Mouse (Mus musculus): ENCODE measurements around the gene Grwd1. TPM values are rescaled to one million over a fixed set of nuclear protein-coding genes. Genes with fewer than 3 reads are reported as not detected.

Grwd1 gene
- polyA plus RNA-seq, 1 experiment from 2014 or later: 67.9 TPM

DNA sequence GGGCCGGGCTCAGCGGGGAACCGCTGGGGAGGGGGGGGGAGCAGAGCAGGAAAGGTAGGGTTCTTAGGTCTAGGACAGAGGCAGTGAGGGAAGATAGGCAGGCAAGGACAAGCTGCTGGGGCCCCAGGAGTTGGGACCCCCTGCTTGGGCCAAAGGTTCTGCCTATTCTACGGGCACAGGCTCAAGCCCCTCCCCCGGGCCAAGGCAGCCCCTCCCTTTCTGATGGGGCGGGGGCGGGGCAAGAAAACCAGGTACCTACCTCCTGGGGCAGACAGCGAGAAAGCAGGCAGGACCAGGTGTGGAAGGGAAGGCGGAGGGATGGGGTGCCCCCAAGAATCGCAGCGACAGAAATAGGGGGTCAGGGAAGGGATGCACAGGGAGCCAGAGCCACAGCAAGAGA is 22.3 kb downstream of the Grwd1 start:
- WGBS: 37% methylated on average over 9 of the region's 11 CpGs

DNA sequence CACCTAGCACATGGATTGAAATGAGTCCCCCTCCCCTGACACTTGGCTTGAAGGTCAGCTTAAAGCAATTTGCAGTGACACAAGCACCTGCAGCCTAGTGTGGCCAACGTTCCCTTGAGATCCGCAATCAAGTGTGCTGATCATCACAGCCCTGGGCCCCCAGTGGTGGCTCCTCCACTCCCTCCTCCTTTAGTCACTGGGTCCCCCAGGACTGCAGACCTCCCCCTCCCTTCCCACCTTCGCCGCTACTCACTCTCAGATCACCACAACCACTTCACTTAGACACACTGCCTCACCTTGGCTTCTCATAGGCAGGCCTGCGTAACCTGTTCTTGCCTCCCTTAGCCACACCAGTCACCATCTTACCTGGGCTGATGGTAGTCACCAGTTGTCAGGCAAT is 24.8 kb downstream of the Grwd1 start:
- Histone ChIP-seq H3K27ac (ENCODE audit: low read depth, low read length) (no peak overlapping the region), H3K4me3 (ENCODE audit: low read depth, low read length) (no peak overlapping the region), H3K4me1 (ENCODE audit: control insufficient read depth, insufficient read depth, low read length) (no peaks in the 10 kb centered on the region; the same call in 1 of the 2 replicates), H3K27me3 (ENCODE audit: control insufficient read depth, insufficient read depth, low read length) (no peaks in the 10 kb centered on the region), H3K36me3 (ENCODE audit: control insufficient read depth, insufficient read depth, low read length) (peaks cover 36% of the 10 kb centered on the region), H3K4me2 (no peak overlapping the region), H3K9me3 (ENCODE audit: control insufficient read depth, low read length) (no peaks in the 10 kb centered on the region), H3K9ac (ENCODE audit: low read length) (no peak overlapping the region)
- WGBS: 73% methylated on average over 5 of the region's 5 CpGs
- DNase-seq (ENCODE audit: low spot score, missing footprints): peak; percentile 88
- no peak for ATAC-seq (ENCODE audit: low FRiP score)

More for the DNA sequence above, 22.3 kb downstream of the Grwd1 start:
- DNase-seq (ENCODE audit: low spot score, missing footprints) (no peak), ATAC-seq (ENCODE audit: low FRiP score) (no peak)
- peaks cover 51% of the 10 kb centered on the region for H3K36me3 ChIP-seq (ENCODE audit: control insufficient read depth, insufficient read depth, low read length)
- H3K4me3 ChIP-seq (ENCODE audit: low read depth, low read length): no peak overlapping the region
- no peak overlapping the region for H3K9ac ChIP-seq (ENCODE audit: low read length)
- H3K9me3 ChIP-seq (ENCODE audit: control insufficient read depth, low read length): no peaks in the 10 kb centered on the region
- H3K4me2 ChIP-seq: no peak overlapping the region
- no peak overlapping the region for H3K27ac ChIP-seq (ENCODE audit: low read depth, low read length)
- peaks cover 12% of the 10 kb centered on the region for H3K4me1 ChIP-seq (ENCODE audit: control insufficient read depth, insufficient read depth, low read length)
- no peaks in the 10 kb centered on the region for H3K27me3 ChIP-seq (ENCODE audit: control insufficient read depth, insufficient read depth, low read length)

DNA sequence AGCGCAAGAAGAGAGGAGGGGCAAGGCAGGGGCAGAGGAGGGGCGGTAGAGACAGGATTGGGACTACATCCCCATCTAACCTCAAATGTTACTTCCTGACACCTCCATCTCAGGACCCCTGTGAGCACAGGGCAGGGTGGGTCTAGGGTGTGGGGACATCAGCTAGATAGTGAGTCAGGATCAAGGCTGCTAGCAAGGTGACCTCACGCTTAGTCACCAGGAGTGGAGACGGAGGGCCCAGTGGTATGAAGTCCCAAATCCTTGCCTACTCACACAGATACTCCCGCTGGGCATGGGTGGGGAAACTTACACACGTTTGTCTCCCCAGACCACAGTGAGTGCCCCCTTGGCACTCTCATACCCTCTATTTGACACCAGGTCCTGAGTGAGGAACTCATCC is 28.2 kb downstream of the Grwd1 start:
- WGBS: 95% methylated on average over 6 of the region's 6 CpGs
- Histone ChIP-seq H3K4me3 (ENCODE audit: low read depth, low read length) (no peak overlapping the region), H3K27ac (ENCODE audit: low read depth, low read length) (no peak overlapping the region), H3K27me3 (ENCODE audit: control insufficient read depth, insufficient read depth, low read length) (peaks cover 14% of the 10 kb centered on the region), H3K4me1 (ENCODE audit: control insufficient read depth, insufficient read depth, low read length) (peaks cover 16% of the 10 kb centered on the region), H3K9me3 (ENCODE audit: control insufficient read depth, low read length) (no peaks in the 10 kb centered on the region), H3K36me3 (ENCODE audit: control insufficient read depth, insufficient read depth, low read length) (peaks cover 5% of the 10 kb centered on the region), H3K9ac (ENCODE audit: low read length) (no peak overlapping the region), H3K4me2 (no peak overlapping the region)
- no peak for ATAC-seq (ENCODE audit: low FRiP score)
- no peak for DNase-seq (ENCODE audit: low spot score, missing footprints)

DNA sequence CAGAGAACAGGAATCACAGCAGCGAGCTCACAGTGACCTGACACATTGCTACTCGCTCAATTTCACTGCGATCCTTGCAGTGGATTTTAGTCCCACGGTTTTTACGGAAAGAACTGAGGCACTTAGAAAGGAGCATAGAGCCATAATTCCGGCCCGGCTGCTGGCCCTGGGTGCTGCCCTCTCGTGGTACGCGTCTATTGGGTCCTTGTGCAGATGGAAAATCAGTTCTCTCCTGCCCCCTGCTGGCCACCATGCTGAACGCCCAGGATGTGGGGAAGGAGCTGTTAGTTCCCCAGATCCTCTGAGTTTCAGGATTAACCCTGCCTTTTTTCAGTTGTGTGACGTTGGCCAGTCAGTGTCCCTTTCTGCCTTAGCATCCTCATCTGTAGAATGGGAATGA is 29.4 kb downstream of the Grwd1 start:
- DNase-seq (ENCODE audit: low spot score, missing footprints): peak; percentile 98
- Histone ChIP-seq H3K9ac (ENCODE audit: low read length) (no peak overlapping the region), H3K27me3 (ENCODE audit: control insufficient read depth, insufficient read depth, low read length) (peaks cover 22% of the 10 kb centered on the region), H3K4me2 (no peak overlapping the region), H3K4me3 (ENCODE audit: low read depth, low read length) (no peak overlapping the region), H3K9me3 (ENCODE audit: control insufficient read depth, low read length) (no peaks in the 10 kb centered on the region), H3K36me3 (ENCODE audit: control insufficient read depth, insufficient read depth, low read length) (no peaks in the 10 kb centered on the region; the same call in none of the 2 replicates), H3K27ac (ENCODE audit: low read depth, low read length) (no peak overlapping the region), H3K4me1 (ENCODE audit: control insufficient read depth, insufficient read depth, low read length) (peaks cover 20% of the 10 kb centered on the region)
- WGBS: 4% methylated on average over 12 of the region's 12 CpGs
- ATAC-seq (ENCODE audit: low FRiP score): peak; percentile 38; the same call in 1 of the 2 replicates

DNA sequence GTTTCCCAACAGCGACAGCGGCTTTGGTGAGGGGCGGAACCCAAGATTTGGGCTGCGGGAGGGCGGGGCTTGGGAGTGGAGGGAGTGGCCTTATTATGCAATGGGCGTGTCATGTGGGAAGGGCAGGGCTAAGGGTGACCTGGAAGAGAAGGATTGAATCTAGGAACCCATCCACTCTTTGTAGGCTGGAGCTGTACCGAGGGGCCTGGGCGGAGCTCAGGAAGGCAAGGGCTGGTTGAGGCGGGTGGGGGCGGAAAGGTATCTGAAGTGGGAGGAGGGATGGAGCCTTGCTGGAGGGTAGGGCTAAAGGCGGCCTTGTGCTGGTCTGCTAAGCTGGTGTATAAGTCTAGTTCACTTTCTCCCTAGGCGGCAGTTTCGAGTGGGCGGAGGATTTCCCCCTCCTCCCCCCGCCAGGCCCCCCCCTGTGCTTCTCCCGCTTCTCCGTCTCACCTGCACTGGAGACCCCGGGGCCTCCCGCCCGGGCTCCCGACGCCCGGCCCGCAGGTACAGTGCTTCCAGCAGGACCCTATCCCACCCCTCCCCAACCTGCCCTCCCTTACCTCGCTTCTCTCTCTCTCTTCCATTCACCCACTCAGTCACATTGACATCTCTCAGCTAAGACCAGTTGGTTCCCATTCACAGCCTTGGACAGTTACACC is 30.1 kb downstream of the Grwd1 start:
- Histone ChIP-seq H3K9ac (ENCODE audit: low read length) (no peak overlapping the region), H3K4me1 (ENCODE audit: control insufficient read depth, insufficient read depth, low read length) (peaks cover 20% of the 10 kb centered on the region), H3K4me2 (no peak overlapping the region), H3K27me3 (ENCODE audit: control insufficient read depth, insufficient read depth, low read length) (peaks cover 22% of the 10 kb centered on the region), H3K9me3 (ENCODE audit: control insufficient read depth, low read length) (no peaks in the 10 kb centered on the region), H3K27ac (ENCODE audit: low read depth, low read length) (no peak overlapping the region), H3K4me3 (ENCODE audit: low read depth, low read length) (no peak overlapping the region), H3K36me3 (ENCODE audit: control insufficient read depth, insufficient read depth, low read length) (peaks cover 2% of the 10 kb centered on the region)
- DNase-seq (ENCODE audit: low spot score, missing footprints) (peak; percentile 91), ATAC-seq (ENCODE audit: low FRiP score) (0 out of 2 replicates have a peak, but pooled peaks have one; percentile 22)
- 12% methylated on average over 15 of the region's 25 CpGs for WGBS

DNA sequence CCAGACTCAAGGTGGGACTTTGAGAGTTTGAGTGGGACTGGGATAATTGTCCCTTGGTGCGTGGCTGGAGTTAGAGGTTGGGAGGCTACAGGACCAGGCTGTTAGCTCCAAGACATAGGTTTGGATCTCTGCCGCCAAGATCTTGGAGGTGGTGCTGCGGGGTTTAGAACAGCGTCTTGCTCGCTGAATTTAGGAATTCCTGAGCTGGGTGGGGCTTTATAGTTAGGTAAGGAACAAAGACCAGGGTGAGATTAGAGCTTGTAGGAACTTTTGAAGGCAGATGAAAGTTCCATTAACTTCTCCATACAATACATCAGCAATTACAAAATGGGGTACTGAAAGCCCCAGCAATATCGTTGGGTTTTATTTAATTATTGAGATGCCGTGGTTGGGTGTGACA is 30.7 kb downstream of the Grwd1 start:
- Histone ChIP-seq H3K27ac (ENCODE audit: low read depth, low read length) (no peak overlapping the region), H3K27me3 (ENCODE audit: control insufficient read depth, insufficient read depth, low read length) (peaks cover 22% of the 10 kb centered on the region), H3K9ac (ENCODE audit: low read length) (no peak overlapping the region), H3K9me3 (ENCODE audit: control insufficient read depth, low read length) (no peaks in the 10 kb centered on the region), H3K36me3 (ENCODE audit: control insufficient read depth, insufficient read depth, low read length) (peaks cover 6% of the 10 kb centered on the region), H3K4me1 (ENCODE audit: control insufficient read depth, insufficient read depth, low read length) (peaks cover 20% of the 10 kb centered on the region), H3K4me3 (ENCODE audit: low read depth, low read length) (no peak overlapping the region), H3K4me2 (no peak overlapping the region)
- ATAC-seq (ENCODE audit: low FRiP score) (no peak), DNase-seq (ENCODE audit: low spot score, missing footprints) (no peak)
- WGBS: 38% methylated on average over 7 of the region's 7 CpGs

DNA sequence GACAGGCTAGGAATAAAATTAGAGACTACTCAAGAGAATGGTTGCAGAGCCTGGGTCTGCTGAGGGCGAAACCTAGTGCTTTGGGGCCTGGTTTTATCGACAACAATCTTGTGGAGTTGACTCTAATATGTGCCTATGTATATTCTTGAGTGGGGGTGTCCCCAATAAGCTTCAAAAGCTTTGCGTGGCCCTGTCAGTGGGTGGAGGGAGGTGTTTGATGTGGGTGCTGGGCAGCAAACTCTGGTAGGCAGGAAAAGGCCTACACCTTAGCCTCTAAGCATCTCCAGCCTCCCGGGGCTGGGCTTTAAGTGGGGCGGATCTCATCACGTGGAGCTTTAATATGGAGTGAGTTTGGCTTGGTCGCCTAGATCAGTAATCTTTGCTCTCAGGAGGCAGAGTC is 31.8 kb downstream of the Grwd1 start:
- DNase-seq (ENCODE audit: low spot score, missing footprints): peak; percentile 85
- no peaks in the 10 kb centered on the region for H3K9me3 ChIP-seq (ENCODE audit: control insufficient read depth, low read length)
- ATAC-seq (ENCODE audit: low FRiP score): no peak
- no peak overlapping the region for H3K27ac ChIP-seq (ENCODE audit: low read depth, low read length)
- 54% methylated on average over 7 of the region's 7 CpGs for WGBS
- peaks cover 9% of the 10 kb centered on the region for H3K36me3 ChIP-seq (ENCODE audit: control insufficient read depth, insufficient read depth, low read length)
- H3K4me3 ChIP-seq (ENCODE audit: low read depth, low read length): no peak overlapping the region
- H3K4me2 ChIP-seq: 0 out of 2 replicates have a peak overlapping the region, but pooled peaks have one; percentile 63
- H3K27me3 ChIP-seq (ENCODE audit: control insufficient read depth, insufficient read depth, low read length): peaks cover 22% of the 10 kb centered on the region
- no peak overlapping the region for H3K9ac ChIP-seq (ENCODE audit: low read length)
- H3K4me1 ChIP-seq (ENCODE audit: control insufficient read depth, insufficient read depth, low read length): peaks cover 20% of the 10 kb centered on the region

DNA sequence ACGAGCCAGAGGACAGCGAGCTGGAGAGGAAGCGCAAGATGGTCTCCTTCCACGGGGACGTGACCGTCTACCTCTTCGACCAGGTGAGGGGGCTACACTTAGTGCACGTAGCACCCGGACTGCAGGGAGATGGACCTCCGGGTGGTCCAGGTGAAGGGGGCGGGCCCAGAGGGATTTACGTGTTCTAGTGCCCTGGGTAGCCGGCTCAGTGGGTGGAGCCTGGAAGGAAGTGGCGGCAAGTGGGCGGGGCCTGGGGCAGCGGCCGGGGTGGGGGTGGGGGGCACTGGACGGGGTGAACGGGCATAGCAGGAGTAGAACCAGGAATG is 32.3 kb downstream of the Grwd1 start:
- Histone ChIP-seq H3K4me3 (ENCODE audit: low read depth, low read length) (peak overlapping the region; percentile 29), H3K36me3 (ENCODE audit: control insufficient read depth, insufficient read depth, low read length) (peaks cover 11% of the 10 kb centered on the region), H3K27me3 (ENCODE audit: control insufficient read depth, insufficient read depth, low read length) (peaks cover 22% of the 10 kb centered on the region), H3K9ac (ENCODE audit: low read length) (peak overlapping the region; percentile 55), H3K27ac (ENCODE audit: low read depth, low read length) (no peak overlapping the region), H3K4me1 (ENCODE audit: control insufficient read depth, insufficient read depth, low read length) (peaks cover 20% of the 10 kb centered on the region), H3K4me2 (peak overlapping the region; percentile 63), H3K9me3 (ENCODE audit: control insufficient read depth, low read length) (no peaks in the 10 kb centered on the region)
- peak; percentile 80 for DNase-seq (ENCODE audit: low spot score, missing footprints)
- 1% methylated on average over 19 of the region's 19 CpGs for WGBS
- ATAC-seq (ENCODE audit: low FRiP score): no peak

DNA sequence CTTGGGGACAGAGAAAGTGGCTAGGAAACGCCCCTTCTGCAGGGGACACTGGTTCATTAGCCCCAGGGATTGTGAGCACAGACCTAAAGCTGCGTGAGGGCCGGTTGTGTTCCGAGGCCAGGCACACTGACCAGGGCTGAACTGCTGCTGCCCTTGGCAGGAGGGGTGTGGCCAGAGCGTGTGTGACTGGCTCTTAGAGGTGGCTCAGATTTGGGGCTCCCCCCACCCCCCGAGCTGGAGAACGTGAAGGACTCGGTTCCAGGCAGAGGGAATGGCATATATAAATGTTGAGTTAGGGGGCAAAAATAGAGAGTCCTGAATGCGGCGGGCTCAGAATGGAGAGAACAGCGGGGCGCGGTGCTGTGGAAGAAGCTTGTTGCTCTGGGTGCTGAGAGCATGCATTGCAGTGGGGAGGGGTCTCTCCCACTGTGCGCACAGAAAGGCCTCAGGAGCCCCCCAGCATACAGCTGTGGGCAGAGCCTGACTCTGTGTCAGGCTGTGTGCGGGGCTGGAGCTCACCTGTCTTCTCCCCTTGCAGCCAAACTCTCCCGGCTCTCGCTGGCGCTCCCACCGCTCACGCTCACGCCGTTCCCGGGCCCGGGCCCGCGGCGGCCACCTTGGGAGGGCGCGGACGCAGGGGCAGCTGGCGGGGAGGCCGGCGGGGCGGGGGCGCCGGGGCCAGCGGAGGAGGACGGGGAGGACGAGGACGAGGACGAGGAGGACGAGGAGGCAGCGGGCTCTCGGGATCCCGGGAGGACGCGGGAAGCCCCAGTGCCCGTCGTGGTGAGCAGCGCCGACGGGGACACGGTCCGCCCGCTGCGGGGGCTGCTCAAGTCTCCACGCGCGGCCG is 32.9 kb downstream of the Grwd1 start:
- no peak overlapping the region for H3K27ac ChIP-seq (ENCODE audit: low read depth, low read length)
- peak overlapping the region; percentile 63 for H3K4me2 ChIP-seq
- WGBS: under 1% methylated on average over 60 of the region's 60 CpGs
- no peak for ATAC-seq (ENCODE audit: low FRiP score)
- peaks cover 22% of the 10 kb centered on the region for H3K27me3 ChIP-seq (ENCODE audit: control insufficient read depth, insufficient read depth, low read length)
- no peaks in the 10 kb centered on the region for H3K9me3 ChIP-seq (ENCODE audit: control insufficient read depth, low read length)
- H3K4me3 ChIP-seq (ENCODE audit: low read depth, low read length): peak overlapping the region; percentile 29
- H3K9ac ChIP-seq (ENCODE audit: low read length): peak overlapping the region; percentile 55
- peaks cover 20% of the 10 kb centered on the region for H3K4me1 ChIP-seq (ENCODE audit: control insufficient read depth, insufficient read depth, low read length)
- DNase-seq (ENCODE audit: low spot score, missing footprints): peak; percentile 89
- H3K36me3 ChIP-seq (ENCODE audit: control insufficient read depth, insufficient read depth, low read length): peaks cover 15% of the 10 kb centered on the region
